Mouse (Mus musculus) kidney, postnatal 10 days (tissue): ENCODE data around the gene Cdk5r2.
"Not testable (repeated sequence)": the region's sequence is repeated elsewhere in the genome, so short reads cannot be mapped to it uniquely, and the experiment has no call there.

ENCODE experiments used
- DNase-seq: peaks from one replicate; pipeline ENCODE4 v3.0.0; 2021; ENCODE audit warnings: mixed read lengths

Cdk5r2 gene

DNA sequence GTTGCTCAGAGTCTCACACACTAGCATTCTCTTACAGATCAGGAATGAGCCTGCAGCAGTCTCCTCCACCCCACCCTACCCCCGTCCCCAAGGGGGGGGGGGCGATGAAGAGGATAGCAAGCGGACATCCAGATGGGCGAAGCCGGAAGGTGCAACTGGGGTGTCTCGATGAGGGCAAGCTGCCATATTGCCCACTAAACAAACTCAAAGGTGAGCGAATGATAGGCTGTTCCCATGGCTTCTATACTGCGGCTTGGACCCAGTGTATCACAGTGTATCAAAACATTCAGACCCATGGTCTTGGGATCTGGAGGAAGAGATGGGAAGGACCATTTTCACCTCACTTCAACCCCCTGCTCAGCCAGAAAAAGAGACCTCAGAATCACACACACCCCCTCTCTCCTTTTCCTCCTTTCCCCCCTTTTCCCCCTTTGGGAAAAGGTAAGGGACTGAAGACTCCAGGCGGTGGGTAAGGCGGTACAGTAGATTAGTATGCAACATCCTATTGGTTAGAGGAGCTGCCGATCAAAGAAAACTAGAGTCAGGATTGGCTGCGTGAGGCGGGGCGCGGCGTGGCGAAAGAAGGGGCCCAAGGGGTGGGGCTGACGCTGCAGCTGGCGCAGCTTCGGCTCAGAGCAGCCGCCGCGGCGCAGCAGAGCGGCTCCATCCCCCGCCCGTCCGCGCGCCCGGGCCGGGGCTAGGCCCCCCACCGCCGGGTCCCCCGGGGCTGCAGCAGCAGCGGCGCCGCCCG is at the start of gene Cdk5r2:
Gene Cdk5r2 (plus strand): TSS at position 629 of the 751 bp plus-strand sequence.
- peak; percentile 91 for DNase-seq

- no peak for DNase-seq
These were observed 49.3 kb upstream of the Cdk5r2 start for GRCm38 (mm10) chr1:74805340-74805835.

DNA sequence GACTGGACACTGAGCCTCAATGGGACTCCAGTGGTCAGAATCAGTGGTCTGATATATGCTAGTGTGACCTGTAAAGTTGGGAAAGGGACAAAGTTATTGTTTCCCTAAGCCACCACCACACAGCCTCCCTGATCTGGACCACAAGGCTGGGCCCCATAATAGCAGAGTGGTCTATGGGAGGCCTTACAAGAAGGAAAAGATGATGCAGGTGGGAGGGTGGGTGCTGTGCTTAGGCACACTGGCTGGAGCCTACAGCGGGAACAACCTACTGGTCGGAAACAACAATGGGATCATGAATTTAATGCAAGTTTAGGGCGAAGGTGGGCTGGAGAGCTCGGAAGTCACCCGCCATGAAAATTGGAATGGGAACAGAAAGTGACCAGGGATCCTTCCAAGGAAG is 48.9 kb upstream of the Cdk5r2 start:
- DNase-seq = no peak

- DNase-seq = peak; percentile 52
These were observed 48.1 kb upstream of the Cdk5r2 start for GRCm38 (mm10) chr1:74806360-74807311.

DNA sequence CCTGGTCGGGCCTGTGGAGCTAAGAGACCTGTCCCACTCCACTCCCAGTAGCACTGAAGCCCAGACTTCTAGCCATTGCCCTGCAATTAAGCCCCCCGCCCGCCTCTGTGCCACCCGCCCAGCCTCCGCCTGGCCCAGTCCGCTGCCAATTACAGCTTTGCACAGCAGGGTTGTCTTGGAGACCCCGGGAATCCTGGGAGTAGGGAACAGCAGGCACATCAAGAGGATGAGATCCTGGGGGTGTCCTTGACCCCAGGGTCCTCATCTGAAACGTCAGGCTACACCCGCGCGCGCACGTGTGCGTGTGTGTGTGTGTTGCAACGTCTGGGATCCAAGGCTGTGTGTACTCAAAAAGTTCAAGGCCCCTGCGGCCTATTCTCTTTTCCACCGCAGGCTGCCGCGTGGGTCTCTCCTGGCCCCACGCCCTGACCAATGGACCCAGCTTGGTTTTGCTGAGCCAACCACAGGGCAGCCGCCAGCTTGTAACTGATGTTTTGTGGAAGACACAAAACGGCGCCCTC is 47.1 kb upstream of the Cdk5r2 start:
- no peak for DNase-seq

DNA sequence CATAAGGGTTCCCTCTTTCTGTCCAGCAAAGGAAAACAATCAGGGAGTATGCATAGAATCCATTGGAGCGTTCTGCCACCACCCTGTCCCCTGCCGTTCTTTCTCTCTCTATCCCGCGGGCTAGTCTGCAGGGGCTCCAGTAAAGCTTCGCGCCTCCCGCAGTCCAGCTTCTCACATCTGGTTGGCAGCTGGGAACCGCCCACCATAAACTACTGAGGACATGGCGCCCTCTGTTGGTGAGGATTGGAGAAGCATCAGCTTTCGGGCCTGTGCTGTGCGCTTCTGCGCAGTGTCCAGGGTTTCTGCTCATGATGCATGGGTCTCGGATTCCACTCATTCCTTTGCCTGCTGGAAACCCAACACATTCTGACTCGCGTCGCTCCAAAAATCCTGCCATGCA is 46.7 kb upstream of the Cdk5r2 start:
- peak; percentile 96 for DNase-seq

GRCm38 (mm10) chr1:74809007-74809406 is 45.7 kb upstream of the Cdk5r2 start:
- peak; percentile 47 for DNase-seq

DNA sequence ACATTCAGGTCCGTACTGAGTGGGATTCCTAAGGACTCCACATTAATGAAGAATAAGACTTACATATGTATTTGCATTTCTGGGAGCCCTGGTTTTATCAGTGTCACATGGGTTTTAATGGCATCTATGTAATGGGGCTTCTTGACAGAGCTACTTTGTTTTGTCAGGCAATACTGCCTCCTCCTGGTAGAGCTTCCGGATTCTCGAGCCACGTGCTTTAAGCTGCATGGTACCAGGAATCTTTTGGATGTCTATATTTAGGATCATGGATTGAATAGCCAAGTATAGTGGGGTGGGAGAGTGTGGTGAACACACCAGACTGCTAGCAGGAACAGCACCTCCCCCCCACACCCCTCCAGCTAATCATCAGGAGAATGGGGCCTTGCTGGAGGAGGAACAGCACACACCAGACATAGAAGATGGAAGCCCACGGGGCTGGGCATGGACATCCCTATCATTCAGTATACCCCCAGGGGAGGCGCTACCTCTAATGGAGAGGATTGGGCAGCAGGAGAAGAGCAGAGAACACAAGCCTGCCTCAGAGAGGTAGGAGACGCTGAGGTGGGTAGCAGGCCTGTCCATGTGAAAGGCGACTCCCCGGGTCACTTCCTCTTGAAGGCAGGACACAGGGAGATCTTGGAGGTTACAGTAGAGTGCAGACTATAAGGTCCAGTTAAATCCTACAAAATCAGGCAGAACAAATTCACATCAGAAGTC is 39.6 kb upstream of the Cdk5r2 start:
- no peak for DNase-seq

GRCm38 (mm10) chr1:74815965-74816364 is 38.8 kb upstream of the Cdk5r2 start:
- not testable (repeated sequence) for DNase-seq

DNA sequence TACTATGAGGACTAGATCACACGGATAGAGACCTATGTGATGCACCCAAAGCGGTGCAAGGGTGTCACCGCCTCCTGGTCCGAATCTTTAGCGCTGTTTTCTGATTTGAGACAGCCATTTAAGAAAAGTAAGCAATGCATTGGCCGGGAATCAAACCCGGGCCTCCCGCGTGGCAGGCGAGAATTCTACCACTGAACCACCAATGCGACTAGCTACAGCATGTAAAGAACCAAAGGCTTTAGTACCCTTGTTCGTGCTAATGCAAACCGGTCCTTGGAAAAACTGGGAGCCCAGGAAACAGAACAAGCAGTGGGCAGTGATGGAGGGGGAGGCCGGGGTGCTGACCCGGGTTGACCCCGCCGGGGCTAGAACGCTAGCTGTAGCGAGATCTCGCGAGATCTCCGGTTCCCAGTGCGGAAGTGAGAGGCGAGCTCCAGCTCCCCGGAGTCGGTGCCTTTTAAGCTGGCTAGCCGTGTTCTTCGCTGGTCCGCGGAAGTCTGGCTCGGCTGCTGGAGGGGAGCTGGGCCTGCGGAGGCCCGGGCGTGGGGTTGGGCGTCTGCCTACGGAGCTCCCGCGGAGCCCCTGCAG is 38.0 kb upstream of the Cdk5r2 start:
- peak; percentile 96 for DNase-seq

DNA sequence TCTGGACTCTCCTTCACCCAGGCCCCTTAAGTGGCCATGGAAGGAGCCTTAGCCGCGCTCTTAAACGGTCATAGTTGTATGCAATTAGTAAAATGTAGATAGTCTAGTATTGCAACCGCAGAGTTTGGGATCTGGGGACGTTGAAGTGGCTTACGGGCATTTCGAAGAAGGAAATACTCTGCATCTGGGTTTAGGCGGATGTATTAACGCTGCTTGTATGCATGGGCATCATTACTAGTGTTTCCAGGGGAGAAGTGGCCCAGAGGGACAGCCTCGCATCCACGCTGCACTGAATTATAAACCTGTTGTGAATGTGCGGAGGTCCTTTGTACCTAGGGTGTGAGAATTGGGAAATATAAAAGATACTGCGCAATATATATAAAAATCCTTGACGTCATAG is 37.5 kb upstream of the Cdk5r2 start:
- no peak for DNase-seq

DNA sequence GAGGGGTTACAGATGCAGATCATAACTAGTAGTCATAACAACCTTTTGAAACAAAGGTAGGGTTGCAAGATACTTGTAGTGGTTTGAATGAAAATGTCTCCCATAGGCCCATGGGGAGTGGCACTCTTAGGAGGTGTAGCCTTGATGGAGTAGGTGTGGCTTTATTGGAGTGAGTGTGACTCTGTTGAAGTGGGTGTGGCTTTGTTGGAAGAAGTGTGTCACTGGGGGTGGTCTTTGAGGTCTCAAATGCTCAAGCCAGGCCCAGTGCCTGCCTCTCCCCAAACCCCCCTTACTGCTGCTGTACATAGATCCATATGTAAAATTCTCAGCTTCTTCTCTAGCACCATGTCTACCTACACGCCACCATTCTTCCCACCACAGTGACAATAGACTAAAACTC is 36.2 kb upstream of the Cdk5r2 start:
- DNase-seq = no peak

DNA sequence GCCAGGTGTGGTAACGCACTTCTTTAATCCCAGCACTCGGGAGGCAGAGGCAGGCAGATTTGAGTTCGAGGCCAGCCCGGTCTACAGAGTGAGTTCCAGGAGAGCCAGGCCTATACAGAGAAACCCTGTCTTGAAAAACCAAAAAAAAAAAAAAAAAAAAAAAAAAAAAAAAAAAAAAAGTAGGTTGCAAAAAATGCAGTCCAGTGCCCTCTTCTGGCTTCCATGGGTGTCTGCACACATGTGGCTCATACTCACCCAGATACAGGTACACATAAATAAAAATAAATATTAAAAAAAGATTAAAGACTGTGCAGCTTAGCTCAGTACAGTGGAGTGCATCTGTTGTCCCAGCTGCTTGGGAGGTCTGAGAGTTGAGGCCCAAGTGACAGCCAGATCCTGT is 31.1 kb upstream of the Cdk5r2 start:
- DNase-seq = not testable (repeated sequence)

DNA sequence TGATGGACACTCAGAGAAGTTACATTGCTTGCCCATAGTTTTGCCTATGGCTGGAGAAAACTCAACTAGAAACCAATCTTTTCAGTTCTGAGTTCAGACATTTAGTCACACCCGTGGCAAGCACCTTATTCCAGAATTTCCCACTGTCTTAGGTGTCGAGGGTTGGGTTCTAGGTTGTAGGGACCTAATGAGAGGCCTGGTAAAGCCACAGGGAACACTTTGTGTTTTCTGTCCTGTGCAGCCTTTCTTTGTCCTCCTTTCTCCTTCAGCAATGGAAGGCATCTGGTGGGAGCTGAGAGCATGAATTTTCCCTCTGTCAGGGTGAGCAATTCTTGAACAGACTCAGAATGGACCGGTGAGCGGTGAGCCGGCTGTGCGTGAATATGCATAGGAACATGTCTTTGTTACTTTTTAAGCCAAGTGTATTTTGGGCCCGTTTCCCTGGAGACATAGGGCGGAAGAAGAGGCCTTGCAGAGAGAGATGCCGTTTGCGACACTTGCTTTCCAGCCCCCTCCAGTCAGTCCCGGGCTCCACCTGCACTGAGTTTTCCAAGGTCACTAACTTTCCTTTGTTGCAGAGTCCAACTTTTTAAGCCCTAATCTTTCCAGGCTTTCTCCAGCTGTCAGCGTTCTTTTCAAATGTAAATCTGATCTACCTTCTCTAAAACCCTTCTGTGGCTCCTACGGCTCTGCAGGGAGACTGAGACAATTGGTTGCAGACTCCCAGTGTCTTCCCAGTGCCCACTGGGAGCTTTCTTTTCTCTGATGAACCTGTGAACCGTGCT is 30.0 kb upstream of the Cdk5r2 start:
- peak; percentile 24 for DNase-seq

DNA sequence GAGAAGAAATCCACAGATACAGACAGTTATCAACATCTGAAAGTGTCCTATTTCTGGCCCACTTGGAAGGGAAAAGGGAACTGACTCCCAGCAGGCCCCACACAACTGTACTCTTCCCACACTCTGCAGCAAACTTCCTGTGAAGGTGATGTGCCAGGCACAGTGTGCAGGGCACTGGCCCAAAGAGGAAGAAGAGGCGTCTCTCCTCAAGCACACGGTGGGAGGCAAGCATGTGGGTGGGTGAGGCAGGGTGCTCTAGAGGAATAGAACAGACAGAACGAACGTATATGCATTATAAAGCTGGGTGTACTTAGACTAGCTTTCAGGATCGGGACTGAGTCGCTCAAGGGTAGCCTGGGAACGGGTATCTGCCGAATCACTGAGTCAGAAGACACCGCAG is 24.7 kb upstream of the Cdk5r2 start:
- DNase-seq = no peak

GRCm38 (mm10) chr1:74833255-74833654 is 21.5 kb upstream of the Cdk5r2 start:
- no peak for DNase-seq

DNA sequence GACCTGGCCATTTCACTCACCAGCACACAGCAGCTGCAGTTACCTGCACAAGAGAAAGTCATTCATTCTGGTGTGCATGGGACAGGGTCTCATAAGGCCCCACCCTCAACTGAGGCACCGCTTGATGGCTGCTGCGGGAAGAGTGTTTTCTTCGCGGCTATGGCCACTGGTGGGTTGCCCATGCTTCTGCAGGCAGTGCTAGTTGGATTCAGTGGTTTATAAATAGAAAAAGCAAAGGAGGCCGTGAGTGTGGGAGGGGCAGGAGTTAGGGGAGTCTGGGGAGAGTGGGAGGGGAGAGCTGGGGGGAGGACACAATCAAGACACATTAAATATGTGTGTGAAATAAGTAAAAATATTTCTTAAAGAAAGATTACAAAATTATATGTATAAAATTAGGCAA is 11.6 kb upstream of the Cdk5r2 start:
- no peak for DNase-seq

- DNase-seq = no peak
These were observed 8.4 kb upstream of the Cdk5r2 start for GRCm38 (mm10) chr1:74846341-74846740.

- no peak for DNase-seq
These were observed 5.8 kb upstream of the Cdk5r2 start for GRCm38 (mm10) chr1:74848946-74849345.

- no peak for DNase-seq
These were observed 4.5 kb upstream of the Cdk5r2 start for GRCm38 (mm10) chr1:74850251-74850650.

- no peak for DNase-seq
These were observed 3.5 kb upstream of the Cdk5r2 start for GRCm38 (mm10) chr1:74851001-74851775.
